In the genomic region with DNA sequence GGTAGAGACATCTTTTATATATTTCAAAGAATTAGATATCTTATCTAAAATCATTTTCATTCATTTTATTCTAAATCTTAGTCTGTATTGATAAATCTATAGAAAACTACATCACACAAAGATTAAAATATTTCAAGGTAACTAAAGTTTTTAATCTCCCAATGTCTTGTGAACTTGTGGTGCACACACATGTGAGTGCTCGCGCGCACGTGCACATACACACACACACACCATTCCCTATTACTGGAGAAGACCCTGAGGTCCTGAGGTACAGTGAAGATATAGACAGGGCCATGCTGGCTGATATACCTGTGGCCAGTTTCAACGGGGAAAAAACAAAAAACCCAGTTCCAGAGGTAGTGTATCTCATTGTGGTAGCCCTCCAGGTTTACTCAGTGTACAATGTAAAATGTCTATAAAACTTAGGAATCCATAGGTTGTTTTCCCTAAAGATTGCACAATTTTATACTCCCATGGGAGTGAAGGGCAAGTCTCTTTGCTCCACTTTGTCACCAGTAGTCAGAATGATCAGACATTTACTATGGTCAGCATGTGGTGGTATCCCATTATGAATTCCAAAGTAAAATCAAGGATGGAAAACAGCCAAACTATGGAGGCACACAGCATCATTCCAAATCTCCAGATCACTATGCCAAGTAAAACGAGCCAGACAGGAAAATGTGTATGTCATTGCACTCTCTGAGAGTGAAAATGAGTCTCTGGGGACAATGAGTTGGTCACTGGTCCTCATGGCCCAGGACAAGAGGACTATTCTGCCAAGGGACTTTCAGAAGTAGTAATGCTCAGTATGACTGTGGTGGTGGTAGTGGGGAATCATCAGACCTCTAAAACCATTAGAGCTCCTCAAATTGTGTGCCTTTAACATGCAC, we compare ENCODE assay signal across 17 mouse cellular contexts.
"Had no signal": no experiment of that assay in that cellular context is flagged by ENCODE, and none has a peak within 500 bp of the region (broad histone marks: within the 10 kb centered on the region; RNA-seq: fewer than 3 reads in every experiment).

No protein-coding gene starts in this region.

- DNase-seq: kidney, adult 18-20 months; kidney, postnatal 25 days; layer of hippocampus, postnatal 36 days; liver, embryonic 13.5 days; lung, adult 2 months; lung, postnatal 14 days; midbrain, embryonic 14.5 days; right cerebral cortex, adult 18-20 months; right cerebral cortex, postnatal 14 days; right cerebral cortex, postnatal 4 days; thymus, adult 2 months; thymus, postnatal 14 days; thymus, postnatal 4 days had no signal

- H3K9ac ChIP-seq: liver, embryonic 13.5 days had no signal

- H3K4me2 ChIP-seq: liver, embryonic 13.5 days had no signal

- H3K36me3 ChIP-seq: liver, embryonic 13.5 days had no signal

- H3K27me3 ChIP-seq: liver, embryonic 13.5 days had no signal

- H3K4me3 ChIP-seq: layer of hippocampus, adult 2 months; left cerebral cortex, adult 2 months; liver, embryonic 13.5 days had no signal

- H3K9me3 ChIP-seq: liver, embryonic 13.5 days had no signal

- H3K27ac ChIP-seq: layer of hippocampus, adult 2 months; left cerebral cortex, adult 2 months; liver, embryonic 13.5 days; macrophage; stomach, postnatal 0 days had no signal
